Mouse (Mus musculus) kidney, adult 11 months (tissue): ENCODE results near the gene Npepps.
"Not testable (repeated sequence)": the region's sequence is repeated elsewhere in the genome, so short reads cannot be mapped to it uniquely, and the experiment has no call there.

Source experiments
- DNase-seq: peaks from one replicate; pipeline ENCODE4 v3.0.0; 2022

Gene Npepps

GRCm38 (mm10) chr11:97280216-97280861 lies at the start of gene Npepps:
Npepps (minus strand) TSS chr11:97280638.
- peak; percentile 76 for DNase-seq

DNA sequence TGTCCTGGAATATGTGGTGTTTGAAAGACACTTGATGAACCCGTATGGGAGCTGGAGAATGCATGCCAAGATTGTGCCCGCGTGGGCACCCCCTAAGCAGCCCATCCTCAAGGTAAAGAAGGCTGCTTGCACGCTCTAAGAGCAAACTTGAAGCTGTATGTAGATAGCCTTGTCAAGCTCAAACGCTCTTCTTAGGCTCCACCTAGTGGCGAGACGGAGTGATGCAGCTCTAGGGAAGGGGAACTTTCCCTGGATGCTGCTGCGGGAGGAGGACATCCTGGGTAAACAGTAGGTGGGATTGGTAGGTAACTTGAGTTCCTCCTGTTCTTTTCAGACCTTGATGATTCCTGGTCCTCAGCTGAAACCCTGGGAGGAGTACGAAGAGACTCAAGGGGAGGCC lies 47.7 kb upstream of the Npepps start:
- no peak for DNase-seq

DNA sequence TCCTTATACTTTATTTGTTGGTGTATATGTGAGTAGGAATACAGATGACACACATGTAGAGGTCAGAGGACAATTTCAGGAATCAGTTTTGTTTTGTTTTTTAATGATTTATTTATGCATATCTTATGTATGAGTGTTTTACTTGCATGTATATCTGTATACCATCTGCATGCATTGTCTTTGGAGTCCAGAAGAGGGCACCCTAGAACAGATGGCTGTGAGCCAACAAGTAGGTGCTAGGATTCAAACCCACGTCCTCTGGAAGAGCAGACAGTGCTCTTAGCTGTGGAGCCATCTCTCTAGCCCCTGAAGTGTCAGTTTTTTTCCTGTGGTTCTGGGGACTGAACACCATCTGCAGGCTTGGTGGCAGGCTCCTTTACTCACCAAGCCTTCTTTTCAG lies 44.8 kb upstream of the Npepps start:
- DNase-seq = no peak

DNA sequence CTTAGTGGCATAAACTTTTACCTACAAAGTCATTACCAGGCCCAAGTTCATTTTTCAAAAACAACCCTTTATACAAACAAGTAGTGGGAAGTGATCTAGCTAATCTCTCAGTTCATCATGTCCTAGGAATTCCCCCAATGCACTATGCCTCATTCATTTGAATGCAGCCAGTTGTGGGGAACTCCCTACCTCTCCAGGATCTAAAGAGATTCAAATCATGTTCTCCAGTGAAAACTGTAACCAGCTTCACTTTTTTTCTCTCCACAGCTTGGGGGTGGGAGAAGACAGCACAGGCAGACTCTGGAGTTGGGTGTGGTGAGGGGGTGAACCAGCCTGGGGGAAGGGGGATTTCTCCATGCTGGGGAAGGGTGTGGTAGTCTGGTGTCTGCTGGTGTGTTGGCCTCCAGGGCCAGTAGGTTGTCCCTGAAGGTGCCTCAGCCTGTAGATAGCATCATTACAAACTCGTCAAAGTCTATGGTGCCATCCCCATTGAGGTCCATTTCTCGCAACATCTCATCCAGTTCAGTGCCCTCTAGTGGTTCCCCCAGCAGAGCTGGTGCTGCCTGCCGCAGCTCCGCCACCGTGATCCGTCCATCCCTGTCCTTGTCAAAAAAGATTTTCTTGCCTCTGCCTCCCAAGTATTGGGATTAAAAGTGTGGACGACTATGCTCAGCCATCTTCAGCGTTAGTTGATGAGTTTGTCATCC lies 41.6 kb upstream of the Npepps start:
- not testable (repeated sequence) for DNase-seq

DNA sequence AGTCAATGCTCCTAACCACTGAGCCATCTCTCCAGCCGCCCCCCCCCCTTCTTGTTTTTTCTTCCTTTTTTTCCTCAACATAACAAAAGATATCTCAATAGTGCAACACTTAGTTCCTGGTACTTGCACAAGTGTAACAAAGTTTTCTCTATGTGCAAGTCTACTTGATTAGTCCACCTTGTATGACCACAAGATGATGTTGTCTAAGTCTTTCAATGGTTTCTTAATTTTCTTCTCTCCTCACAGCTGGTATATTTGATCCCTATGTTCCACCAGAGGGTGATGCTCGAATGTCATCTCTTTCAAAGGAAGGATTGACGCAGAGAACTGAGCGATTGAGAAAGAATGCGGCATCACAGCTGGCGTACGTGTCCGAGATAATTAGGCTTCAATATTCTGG lies 40.8 kb upstream of the Npepps start:
- no peak for DNase-seq

- DNase-seq = peak; percentile 99
These were observed 35.4 kb upstream of the Npepps start, which contains the start of gene Mrpl45 for GRCm38 (mm10) chr11:97315504-97316503. Mrpl45 (plus strand) TSS chr11:97315716.

DNA sequence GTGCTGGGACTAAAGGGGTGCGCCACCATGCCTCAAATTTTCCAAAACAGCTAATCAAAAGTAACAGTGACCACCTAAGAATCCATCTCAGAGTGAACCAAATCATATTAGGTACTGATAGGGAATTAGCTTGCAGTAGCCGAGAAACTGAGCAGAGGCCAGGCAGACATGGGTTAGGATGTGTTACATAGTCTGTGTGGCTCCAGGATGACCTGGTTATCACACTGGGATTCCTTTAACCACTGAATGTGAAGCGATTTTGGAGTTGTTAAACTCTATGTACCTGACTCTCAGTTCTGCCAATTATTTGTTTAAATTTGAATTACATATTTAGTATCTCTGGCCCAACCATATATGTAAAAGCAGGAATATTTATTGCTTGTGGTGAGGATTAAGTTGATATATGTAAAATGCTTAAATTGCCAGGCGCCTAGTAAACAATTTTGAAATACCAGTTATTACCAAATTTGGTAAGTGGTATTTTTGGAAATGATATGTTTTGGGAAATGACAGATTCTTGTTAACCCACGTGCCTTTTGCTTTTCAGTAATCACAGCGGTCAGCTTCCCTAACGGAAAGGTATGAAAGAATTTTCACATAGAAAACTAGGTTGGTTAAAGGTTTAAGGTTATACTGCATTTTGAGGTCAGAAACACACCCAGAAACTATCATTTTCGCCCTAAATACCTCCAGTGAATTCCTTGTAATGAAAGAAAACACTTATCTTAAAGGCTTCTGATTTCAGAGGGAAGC lies 34.5 kb upstream of the Npepps start:
- DNase-seq = no peak

GRCm38 (mm10) chr11:97314110-97314509 lies 33.7 kb upstream of the Npepps start:
- DNase-seq = no peak

DNA sequence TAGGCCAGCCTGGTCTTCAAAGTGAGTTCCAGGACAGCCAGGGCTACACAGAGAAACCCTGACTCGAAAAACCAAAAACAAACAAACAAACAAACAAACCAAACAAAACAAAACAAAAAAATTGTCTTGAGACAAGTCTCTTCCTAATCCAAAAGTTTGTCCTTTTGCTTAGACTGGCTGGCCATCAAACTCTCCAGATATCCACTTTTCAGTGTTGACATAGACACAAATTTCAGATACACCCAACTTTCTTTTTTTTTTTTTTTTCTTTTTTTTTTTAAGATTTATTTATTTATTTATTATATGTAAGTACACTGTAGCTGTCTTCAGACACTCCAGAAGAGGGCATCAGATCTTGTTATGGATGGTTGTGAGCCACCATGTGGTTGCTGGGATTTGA lies 32.4 kb upstream of the Npepps start:
- DNase-seq = not testable (repeated sequence)

GRCm38 (mm10) chr11:97310895-97311631 lies 30.6 kb upstream of the Npepps start:
- no peak for DNase-seq

GRCm38 (mm10) chr11:97309911-97310571 lies 29.6 kb upstream of the Npepps start:
- DNase-seq = peak; percentile 74

GRCm38 (mm10) chr11:97309451-97309836 lies 29.0 kb upstream of the Npepps start:
- DNase-seq = peak; percentile 63

GRCm38 (mm10) chr11:97308806-97309450 lies 28.5 kb upstream of the Npepps start:
- DNase-seq = no peak

DNA sequence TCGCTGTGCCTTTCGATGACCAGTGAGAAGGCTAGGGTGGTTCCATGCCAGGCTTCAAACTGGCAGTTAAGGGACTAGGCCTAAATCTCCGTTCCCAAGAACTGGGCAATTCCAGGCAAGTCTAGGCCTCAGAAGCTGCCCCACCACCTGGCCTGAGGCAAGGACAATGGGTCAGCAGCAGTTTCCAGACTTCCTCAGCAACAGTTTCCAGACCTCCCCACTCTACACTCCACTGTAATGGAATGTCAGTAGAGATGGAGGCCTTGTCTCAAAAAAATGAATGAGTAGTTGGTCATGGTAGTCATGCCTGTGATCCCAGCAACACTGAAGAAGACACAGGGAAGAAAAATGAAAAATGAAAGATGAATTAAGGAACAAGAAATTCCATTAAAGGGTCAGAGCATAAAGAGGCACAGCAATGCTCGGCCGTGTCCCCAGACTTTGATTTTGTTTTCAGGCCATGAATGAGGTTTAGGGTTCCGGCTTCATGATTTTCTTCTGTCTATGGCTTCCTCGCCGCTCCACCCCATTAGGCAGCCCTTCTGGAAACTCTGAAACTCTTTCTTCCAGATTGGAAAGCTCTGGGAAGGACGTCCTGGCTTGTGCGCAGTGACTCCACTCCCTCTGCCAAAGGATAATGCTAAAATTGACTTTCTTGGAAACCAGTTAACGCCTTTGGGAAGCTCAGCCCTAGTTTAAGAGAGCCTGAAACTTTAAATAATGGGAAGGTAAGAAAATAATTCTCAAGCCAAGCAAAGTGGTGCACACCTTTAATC lies 27.0 kb upstream of the Npepps start:
- DNase-seq = no peak

GRCm38 (mm10) chr11:97304631-97305030 lies 24.2 kb upstream of the Npepps start:
- no peak for DNase-seq

DNA sequence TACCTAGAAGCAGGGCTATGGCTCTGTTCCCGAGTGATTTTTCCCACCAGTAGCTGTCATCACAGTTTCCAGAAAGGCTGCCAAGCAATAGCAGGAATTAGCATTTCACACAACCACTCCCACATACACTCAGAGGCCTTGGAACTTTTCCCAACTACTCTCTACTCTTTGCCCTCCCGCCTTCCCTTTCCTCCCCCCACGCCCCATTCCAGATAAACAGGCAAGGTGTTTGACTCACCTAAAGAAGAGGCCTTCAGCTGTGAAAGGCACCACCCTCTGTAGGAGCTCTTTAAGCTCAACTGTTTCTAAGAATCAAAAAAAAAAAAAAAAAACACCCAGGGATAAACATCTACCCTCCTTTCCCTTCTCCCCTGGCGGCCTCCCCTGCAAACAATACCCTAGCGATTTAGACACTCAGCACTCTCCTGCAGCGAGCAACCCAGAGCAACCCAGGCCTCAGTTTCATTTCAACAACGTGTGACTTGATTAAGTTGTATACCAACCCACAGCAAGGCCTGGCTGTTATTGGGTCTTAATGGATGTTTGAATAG lies 21.9 kb upstream of the Npepps start:
- DNase-seq = peak; percentile 78

DNA sequence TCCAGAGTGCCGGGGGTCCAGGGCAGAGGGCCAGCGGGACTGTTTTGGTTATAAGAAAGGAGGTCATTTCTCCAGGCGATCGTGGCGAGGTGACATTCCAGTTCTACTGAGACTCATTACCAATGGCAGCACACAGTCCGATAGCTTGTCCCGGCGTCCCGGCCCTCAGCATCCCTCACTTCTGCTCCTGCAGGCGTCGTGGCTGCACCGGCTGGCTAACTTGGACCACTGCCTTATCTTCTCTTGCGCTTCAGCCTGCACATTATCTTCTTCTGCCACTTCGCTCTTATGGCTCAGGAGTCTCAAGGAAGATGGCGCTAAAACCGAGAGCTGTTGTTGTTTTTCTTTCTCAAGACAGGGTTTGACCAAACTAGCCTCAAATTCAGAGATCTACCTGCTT lies 21.0 kb upstream of the Npepps start:
- no peak for DNase-seq

DNA sequence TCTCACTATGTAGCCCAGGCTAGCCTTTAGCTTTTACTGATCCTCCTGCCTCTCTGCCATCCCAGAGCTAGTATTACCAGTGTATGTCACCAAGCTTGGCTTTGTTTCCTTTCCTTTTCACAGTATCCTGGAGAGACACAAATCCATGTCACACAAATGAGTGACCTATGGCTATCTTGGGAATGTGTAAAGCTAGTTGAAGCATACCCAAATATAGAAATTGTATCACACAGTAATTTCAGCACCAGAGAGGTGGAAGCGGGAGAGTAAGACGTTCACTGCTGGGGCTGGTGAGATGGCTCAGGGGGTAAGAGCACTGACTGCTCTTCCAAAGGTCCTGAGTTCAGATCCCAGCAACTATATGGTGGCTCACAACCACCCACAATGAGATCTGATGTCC lies 19.5 kb upstream of the Npepps start:
- DNase-seq = no peak

DNA sequence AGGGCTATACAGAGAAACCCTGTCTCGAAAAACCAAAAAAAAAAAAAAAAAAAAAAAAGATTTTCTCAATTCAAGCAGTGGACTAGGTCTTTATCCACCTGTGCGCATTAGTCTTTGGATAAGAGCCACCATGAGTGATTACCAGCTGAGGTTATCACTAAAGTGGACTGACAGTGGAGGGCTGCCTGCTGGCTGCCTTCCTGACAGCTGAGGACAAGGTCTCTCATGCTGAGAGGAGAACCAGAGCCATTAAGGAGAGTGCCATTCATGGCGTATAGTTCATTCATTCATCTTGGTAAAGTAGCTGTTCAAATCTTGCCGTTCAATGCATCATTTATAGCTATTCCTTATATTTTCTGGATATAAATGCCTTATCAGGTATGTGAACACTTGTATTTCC lies 16.1 kb upstream of the Npepps start:
- no peak for DNase-seq

GRCm38 (mm10) chr11:97292731-97293130 lies 12.3 kb upstream of the Npepps start:
- DNase-seq = no peak
